Mouse (Mus musculus) spleen, adult 2 months (tissue): ENCODE data around the gene Ext2.

ENCODE experiments used
- CTCF ChIP-seq: fragments of 200-500 bp; IDR thresholded peaks from 2 replicates; pipeline ENCODE4 v1.5.1; 2011; ENCODE audit warnings: mild to moderate bottlenecking, inconsistent platforms; ENCODE audit not compliant: insufficient read depth, insufficient read length, insufficient replicate concordance; ENCODE audit errors: extremely low read depth
- POLR2A ChIP-seq: fragments of 200-500 bp; IDR thresholded peaks from 2 replicates; pipeline ENCODE4 v1.6.1; 2011; ENCODE audit warnings: low read depth, low read length, inconsistent platforms

DNA sequence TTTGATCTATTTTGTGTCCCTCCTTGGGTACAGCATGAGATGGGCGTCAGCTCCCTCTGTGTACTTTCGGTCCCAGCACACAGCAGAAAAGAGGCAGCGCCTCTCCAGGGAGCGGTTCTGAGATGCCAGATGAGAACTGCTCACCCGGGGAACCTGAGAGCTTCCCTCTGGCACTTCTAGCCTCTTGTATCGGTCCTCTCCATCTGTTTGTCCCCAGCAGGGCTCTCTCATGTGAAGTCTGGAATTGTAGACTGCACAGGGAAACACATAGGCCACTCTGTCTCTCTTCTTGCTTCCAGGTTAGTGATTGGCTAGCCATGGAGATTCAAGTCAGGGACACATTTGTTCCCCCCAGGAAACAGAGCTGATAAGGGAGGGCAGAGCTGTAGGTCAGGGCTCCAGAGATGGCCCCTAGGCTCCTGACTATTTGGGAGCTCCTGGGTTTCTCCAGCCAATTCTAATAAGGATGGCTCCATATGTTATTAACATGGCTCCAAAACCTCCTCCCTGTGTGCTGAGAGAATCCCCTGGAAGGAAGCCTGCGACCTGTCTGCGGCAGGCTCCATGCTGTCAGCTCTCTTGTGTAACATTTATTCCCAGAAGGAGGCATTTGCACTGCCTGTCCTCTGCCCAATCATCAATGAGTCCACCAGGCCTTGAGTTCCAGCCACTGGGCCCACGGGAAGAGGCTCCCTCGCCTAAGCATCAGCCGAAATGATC is 167.9 kb downstream of the Ext2 start:
- TF ChIP-seq POLR2A (no peak), CTCF (no peak)
